Mouse (Mus musculus) heart, postnatal 0 days (tissue): ENCODE measurements around the gene Lair1.

Experiments used
- CTCF ChIP-seq: IDR thresholded peaks from 2 replicates; pipeline ENCODE4 v1.5.1; 2016; ENCODE audit warnings: antibody characterized with exemption, control low read depth, low read depth
- EP300 ChIP-seq: IDR thresholded peaks from 2 replicates; pipeline ENCODE4 v1.6.1; 2016; ENCODE audit warnings: antibody characterized with exemption, low read depth

DNA sequence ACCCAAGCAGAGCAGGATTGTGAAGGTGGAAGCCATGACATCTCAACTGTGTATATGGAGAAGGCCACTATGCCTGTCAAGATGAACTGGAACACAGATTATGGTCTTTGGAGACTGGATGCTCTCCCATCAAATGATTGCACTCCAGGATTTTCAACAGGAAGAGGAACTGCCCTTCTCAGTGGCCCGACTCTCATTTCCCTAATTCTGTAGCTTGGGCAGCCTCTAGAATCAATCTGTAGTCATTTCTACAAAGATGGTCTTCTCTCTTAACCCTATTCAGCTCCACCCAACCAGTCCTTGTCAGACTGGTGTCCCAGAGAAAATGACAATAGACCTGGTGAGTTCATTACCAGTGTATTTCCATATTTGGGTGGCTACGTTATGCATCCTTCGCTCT is 105.6 kb downstream of the Lair1 start:
- TF ChIP-seq CTCF (no peak), EP300 (no peak)
